Mouse (Mus musculus) lung, postnatal 0 days (tissue): Measurements from ENCODE around the gene Gm17720.

Experiments used
- CTCF ChIP-seq: IDR thresholded peaks from 2 replicates; pipeline ENCODE4 v1.5.1; 2016; ENCODE audit warnings: antibody characterized with exemption, mild to moderate bottlenecking
- EP300 ChIP-seq: IDR thresholded peaks from 2 replicates; pipeline ENCODE4 v1.6.1; 2016; ENCODE audit warnings: antibody characterized with exemption, mild to moderate bottlenecking, control low read depth

GRCm38 (mm10) chr8:110058207-110058606 lies 44.3 kb downstream of the Gm17720 start:
- TF ChIP-seq EP300 = no peak
- no peak for TF ChIP-seq CTCF
